Mouse (Mus musculus) brown adipose tissue, adult 24 weeks (tissue): ENCODE data around the gene Hsd17b1. TPM values are rescaled to one million over a fixed set of nuclear protein-coding genes. Genes with fewer than 3 reads are reported as not detected.

Source experiments
- H3K27ac ChIP-seq: fragments of 200-500 bp; replicated peaks from 2 replicates; pipeline ENCODE4 v1.5.1; 2012; ENCODE audit warnings: low read depth, mild to moderate bottlenecking, low read length
- H3K4me1 ChIP-seq: fragments of 200-500 bp; 2 replicates; pipeline ENCODE4 v1.6.1; 2012; ENCODE audit warnings: low read length, mixed read lengths; ENCODE audit not compliant: control insufficient read depth, insufficient read depth, insufficient read length
- H3K4me3 ChIP-seq: fragments of 200-500 bp; 2 replicates; pipeline ENCODE4 v1.5.1; 2012; ENCODE audit warnings: low read depth, mild to moderate bottlenecking, low read length, moderate library complexity; ENCODE audit not compliant: insufficient read depth
- polyA plus RNA-seq: library from polyadenylated mRNA; stranded (reverse); fragments of >200 nt; gene quantifications from 2 replicates; pipeline ENCODE4 v1.2.4, GENCODE M21; 2012; ENCODE audit not compliant: missing spikeins, insufficient read depth, insufficient read length

Gene Hsd17b1
- polyA plus RNA-seq, 1 experiment = not detected

DNA sequence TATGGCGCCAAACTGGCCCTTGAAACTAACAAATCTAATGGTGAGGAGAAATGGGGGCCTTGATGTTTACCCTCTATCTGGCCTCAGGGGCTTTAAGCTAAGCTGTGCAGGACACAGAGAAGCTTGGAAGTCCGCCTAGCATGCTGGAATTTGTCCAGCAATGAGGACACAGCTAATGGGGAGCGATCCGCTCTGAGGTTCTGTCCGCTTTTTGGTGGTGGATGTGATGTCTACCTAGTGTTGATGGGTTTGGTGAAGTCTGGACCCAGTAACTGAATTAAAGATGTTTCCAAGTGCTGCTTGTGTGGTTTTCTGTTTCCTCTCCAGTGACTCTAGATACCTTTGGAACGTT, 8.1 kb downstream of the Hsd17b1 start:
- Histone ChIP-seq H3K4me3 (no peak overlapping the region), H3K27ac (no peak overlapping the region), H3K4me1 (peaks cover 10% of the 10 kb centered on the region)

DNA sequence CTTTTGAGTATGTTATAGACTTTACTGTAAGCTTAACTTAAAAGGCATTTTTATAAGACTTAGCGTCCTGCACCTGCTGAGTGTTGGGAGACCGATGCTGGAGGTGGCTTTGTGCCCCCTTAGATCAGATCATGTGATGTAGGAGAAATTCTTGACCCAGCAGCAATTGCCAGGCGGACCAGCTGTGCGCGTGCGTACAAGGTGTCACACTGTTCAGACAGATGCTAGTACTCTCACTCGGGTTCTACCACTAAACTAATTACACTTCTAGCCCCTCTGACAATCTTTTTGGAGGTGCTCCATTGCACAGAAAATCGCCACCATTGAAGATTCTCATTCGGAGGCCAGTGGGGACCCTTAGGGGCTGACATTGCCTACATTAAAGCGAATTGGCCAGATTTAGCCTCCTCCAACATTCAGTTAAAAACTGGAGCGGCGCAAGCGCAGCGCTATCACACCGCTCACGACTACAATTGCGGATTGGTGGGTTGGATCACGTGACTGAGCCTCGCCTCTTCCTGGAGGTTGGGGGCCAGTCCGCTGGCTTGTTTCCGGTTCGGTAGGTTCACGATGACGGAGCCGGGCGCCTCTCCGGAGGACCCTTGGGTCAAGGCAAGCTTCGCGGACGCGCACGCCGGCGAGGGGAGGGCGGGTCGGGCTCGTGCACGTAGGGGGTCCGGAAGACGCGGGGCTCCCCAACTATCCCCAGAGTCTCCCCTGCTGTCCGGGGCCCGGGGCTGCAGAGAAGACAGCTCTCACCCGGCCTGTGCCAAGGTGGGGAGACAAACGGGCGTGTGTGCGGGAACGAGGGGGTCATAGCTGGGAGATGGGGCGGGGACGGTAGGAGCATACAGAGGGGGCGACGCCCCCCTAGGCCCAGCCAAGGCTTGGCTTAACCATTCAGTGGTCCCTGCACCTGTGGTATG, 8.8 kb downstream of the Hsd17b1 start, which contains the start of gene Mlx:
Mlx (plus strand) TSS at position 522 of the 926 bp plus-strand sequence.
- peaks cover 10% of the 10 kb centered on the region for H3K4me1 ChIP-seq
- peak within 1 kb of the TSS; percentile 50 for H3K27ac ChIP-seq
- H3K4me3 ChIP-seq = peak within 1 kb of the TSS; percentile 66

DNA sequence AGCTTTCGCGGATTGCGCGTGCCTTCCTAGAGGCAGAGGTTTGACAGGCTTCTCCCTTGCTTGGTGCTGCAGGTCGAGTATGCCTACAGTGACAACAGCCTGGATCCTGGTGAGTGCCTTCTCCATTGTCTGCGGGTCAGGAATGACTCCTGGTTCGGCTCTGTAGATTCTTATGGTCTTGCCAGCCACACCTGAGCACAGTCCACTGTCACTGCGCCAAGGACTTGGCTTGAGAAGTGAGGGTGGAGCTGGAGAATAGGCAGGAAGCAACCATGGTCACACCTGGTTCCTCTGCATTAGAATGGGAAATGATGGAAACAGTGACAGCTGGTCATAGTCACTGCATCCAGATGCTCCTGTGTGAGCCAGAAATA, 9.5 kb downstream of the Hsd17b1 start:
- Histone ChIP-seq H3K4me3 (peak overlapping the region; percentile 66), H3K27ac (peak overlapping the region; percentile 35), H3K4me1 (peaks cover 10% of the 10 kb centered on the region)

DNA sequence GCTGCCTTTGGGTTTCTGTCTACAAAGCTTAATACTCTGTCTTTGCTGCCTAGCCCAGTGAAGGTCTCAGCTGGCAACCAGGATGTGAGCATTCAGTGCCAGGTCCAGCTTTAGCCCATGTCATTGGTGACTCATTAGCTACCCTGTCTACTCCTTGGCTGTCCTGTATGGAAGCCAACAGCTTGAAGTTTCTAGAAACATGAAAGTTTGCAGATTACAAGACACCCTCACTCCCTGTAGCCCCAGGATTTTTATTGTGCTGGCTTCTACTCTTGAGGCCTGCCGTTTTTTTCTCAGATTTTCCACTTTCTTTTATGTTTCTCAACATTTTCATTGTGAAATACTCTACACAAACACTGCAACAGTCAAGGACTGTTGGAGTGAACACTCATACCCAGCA, 11.7 kb downstream of the Hsd17b1 start:
- Histone ChIP-seq H3K4me1 (peaks cover 10% of the 10 kb centered on the region), H3K4me3 (no peak overlapping the region), H3K27ac (peak overlapping the region; percentile 59)

DNA sequence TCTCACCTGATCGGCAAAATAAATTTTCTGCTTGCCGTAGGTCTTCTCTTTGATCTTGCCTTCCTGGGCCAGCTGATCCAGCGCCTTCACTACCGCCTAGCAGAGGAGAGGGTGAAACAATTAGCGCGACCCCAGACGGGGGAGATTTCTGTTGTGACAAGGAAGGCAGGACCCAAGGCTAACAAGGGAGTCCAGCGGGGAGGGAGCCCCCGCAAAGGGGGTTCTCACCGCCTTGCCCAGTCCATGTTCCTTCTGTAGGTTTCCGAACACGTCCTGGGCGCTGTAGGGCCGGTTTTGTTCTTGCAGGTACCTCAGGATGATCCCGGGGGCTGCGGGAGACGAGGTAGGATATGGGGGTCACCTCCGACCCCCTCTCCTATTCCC, 16.7 kb downstream of the Hsd17b1 start:
- no peak overlapping the region for H3K27ac ChIP-seq
- no peaks in the 10 kb centered on the region for H3K4me1 ChIP-seq

DNA sequence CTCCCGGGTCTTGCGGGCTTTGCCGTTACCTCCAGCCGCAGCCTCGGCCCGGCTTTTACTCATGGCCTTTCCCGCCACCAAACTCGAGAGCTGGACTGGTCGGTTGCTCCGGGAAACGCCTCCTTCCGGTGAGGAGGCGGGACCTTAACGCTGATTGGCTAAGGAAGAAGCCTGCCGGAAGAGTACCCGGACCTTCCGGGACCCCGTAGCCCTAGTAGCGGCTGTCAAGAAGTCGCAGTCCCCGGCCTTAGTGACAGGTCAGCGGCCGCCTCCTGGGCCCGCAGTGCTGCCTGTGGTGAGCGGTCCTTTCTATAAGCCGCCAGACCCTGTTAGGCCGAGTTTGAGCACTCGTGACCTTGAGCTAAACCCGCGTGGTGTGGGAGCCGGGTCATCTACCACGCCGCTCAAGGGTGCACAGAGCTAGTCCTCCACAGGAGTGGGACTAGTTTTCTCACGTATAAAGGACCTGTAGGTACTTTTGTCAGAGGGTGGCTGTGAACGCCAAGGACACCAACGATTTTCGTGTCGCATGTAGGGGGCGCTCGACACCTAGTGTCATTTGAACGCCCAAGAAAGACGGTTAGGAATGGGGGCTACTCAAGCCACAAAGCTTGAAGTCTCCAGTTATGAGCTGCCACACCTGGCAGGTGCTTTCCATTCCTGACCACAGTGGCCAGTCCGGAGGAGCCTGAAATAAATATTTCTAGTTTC, 17.3 kb downstream of the Hsd17b1 start, which contains the start of gene Psmc3ip:
Psmc3ip (minus strand) TSS at position 123 of the 711 bp plus-strand sequence.
- H3K4me3 ChIP-seq = peak within 1 kb of the TSS; percentile 78
- H3K27ac ChIP-seq = peak within 1 kb of the TSS; percentile 92
- no peaks in the 10 kb centered on the region for H3K4me1 ChIP-seq

More for the DNA sequence above, 16.7 kb downstream of the Hsd17b1 start:
- peak overlapping the region; percentile 56 for H3K4me3 ChIP-seq

DNA sequence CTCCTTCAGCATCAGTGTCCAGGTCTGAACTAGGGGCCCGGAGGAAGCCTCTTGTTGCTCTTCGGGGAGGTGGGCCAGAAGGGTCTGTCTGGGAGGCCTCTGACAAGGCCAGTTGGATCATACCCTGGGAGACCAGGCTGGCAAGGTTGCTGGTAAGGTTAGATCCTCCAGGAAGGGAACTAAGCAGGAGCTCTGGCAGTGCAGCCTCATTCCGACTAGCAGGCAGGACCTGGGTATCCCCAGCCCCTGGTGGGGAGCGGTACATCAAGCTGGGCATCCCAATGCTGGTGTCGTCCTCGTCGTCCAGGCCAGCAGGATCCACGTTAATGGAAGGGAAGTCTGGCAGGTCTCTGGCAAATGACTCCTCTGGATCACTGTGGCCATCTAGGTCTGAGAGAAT, 20.0 kb downstream of the Hsd17b1 start:
- no peak overlapping the region for H3K27ac ChIP-seq
- no peak overlapping the region for H3K4me3 ChIP-seq
- H3K4me1 ChIP-seq = no peaks in the 10 kb centered on the region

DNA sequence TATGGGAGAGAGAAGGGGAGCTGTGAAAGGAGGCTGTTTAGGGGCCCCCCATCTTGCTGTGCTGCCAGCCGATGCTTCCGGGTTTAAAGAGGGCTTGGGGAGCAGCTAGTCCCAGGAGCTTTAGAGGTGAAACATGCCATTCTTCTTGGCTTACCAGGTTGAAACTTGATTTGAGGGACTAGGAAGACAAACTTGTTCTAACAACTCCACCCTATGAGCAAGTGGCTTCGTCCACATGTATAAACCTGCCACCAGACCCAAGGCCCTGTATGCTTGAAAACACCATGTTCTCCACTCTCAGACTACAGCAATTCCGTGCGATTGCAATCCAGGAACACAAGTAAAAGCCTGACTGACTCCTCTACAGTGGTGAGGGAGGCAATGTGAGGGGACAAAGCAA, 24.8 kb downstream of the Hsd17b1 start:
- H3K4me1 ChIP-seq = no peaks in the 10 kb centered on the region
- H3K27ac ChIP-seq = no peak overlapping the region
- no peak overlapping the region for H3K4me3 ChIP-seq

DNA sequence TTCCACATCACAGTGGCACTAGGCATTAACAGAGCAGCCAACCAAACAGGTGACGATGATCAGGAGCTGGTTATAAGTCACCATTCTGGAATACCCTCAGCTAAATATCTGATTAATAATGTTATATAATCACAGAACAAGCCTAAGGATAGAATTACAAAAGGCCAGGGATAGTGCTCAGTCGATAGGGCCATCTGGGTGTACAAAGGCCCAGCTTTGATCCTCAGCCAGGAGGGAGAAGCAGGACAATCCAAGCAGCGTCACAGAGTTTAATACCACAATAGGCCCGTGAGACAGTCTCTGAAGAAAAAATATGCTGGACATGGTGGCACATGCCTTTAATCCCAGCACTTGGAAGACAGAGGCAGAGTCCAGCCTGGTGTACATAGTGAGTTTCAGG, 31.1 kb downstream of the Hsd17b1 start:
- no peak overlapping the region for H3K4me3 ChIP-seq
- no peak overlapping the region for H3K27ac ChIP-seq
- peaks cover 8% of the 10 kb centered on the region for H3K4me1 ChIP-seq

DNA sequence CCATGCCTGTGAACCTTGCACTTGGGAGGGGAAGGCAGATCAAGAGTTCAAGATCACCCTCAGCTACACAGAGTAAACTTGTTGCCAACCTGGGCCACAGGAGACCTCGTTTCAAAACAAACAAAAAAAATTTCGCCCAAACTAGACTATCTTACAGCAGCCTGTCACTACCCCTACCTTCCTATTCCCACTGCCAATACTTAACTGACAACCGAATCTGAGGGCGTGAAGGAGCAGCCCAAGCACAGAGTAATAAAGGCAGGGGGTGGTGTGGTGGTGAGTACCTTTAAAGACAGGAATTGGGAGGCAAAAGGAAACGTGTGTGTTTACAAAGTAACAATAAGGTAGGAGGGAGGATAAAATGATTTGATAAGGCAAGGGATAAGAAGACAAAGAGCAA, 32.5 kb downstream of the Hsd17b1 start:
- Histone ChIP-seq H3K27ac (peak overlapping the region; percentile 49), H3K4me1 (peaks cover 8% of the 10 kb centered on the region), H3K4me3 (no peak overlapping the region)

DNA sequence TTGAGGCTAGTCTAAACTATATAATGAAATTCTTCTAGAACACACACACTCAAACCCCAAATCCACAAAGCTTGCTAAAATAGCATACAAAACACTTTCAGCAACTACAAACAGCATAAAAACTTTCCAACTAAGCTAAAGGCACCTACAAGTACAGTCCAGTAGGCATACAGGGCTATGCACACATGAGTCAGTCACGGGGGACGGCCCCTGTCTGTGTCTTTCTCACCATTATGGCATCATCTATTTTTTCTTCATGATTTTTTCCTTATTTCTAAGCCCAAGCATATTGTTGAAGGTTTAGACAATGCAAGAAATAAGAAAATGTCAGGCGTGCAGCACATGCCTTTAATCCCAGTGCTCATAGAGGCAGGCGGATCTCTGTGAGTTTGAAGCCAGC, 33.0 kb downstream of the Hsd17b1 start:
- Histone ChIP-seq H3K4me3 (no peak overlapping the region), H3K4me1 (peaks cover 8% of the 10 kb centered on the region), H3K27ac (no peak overlapping the region)

DNA sequence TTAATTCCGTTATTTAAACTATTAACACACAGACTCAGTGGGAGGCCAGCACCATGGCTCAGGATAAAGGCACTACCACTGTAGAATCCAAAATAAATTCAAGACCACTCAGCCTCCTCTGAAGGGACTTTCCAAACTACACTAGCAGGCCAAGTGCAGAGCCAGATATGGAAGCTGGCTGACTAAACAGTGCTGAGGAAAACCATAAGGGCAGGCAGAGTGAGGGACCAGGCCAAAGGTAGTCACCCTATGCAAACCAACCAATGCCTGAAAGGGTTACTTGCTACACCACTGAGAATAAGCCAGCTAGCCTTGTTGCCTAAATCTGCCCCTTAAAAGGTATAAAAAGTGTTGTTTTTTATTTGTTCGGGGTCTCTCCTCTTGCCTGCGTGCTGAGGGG, 34.0 kb downstream of the Hsd17b1 start:
- Histone ChIP-seq H3K4me1 (peaks cover 8% of the 10 kb centered on the region), H3K4me3 (no peak overlapping the region)

DNA sequence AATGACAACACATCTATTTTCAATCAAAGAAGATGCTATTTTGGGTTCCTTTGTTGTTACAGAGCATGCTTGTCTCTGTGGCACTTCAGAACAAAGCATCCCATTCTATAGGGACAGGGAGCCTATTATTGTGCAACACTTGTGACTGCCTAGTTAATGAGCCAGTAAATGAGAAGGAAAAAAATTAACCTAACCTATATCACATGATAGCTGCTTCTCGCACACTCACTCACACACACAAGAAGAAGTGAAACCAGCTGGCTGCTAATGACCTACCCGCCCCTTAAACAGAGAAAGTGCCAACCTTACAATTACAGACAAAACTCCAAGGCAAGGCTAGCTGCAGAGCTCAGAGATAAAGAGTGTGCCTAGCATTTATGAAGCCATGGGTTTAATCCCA, 37.4 kb downstream of the Hsd17b1 start:
- peaks cover 14% of the 10 kb centered on the region for H3K4me1 ChIP-seq
- no peak overlapping the region for H3K27ac ChIP-seq
- no peak overlapping the region for H3K4me3 ChIP-seq

More for the DNA sequence above, 34.0 kb downstream of the Hsd17b1 start:
- no peak overlapping the region for H3K27ac ChIP-seq

DNA sequence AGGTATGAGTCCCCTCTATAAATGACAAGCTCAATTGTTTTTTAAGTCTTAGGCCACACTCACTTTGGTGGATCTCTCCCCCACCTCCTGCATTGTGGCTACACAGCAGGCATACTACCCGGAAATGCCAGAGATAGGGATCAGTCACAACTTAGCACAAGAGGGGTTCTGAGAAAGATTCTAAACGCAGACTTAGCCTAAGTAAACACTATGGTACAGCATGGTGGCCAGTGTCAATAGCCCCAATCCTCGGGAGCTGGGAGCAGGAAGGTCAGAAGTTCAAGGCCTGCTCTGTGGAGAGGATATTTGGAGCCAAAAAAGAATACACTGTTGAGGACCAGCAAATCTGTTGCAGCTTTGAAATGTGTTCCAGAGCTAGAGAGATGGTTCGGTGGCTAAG, 39.9 kb downstream of the Hsd17b1 start:
- H3K4me1 ChIP-seq = peaks cover 15% of the 10 kb centered on the region
- peak overlapping the region; percentile 88 for H3K4me3 ChIP-seq
- peak overlapping the region; percentile 27; the same call in 1 of the 2 replicates for H3K27ac ChIP-seq

DNA sequence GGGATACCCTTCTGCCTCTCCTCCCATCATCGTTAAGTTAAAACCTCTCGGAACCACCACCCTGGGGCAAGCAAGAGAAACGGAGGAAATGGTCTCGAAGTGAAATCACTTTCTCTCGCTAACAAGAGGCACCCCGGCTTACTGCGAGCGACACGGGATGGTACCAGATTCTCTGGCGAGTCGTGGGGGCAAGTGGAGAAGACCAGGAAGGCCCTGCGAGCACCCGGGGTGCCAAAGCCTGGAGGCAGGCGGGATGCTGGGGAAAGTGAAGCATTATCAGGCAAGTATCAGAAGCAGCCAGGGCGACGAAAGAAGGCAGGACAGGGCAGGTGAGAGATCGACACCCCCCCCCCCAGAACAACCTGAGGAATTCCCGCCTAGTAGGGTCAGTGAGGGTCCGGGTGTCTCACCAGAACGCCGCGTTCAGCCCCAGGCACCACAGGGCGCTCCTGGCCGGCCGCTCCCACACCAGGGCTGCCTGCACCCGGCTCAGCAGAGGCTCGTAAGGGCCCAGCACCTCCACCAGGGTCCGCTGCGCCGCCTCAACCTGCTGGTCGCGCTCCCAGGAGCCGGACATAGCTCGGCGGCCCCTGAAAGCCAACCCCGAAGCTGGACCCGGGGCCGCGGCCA, 41.0 kb downstream of the Hsd17b1 start:
- Histone ChIP-seq H3K27ac (peak overlapping the region; percentile 51), H3K4me1 (peaks cover 12% of the 10 kb centered on the region), H3K4me3 (peak overlapping the region; percentile 88)
